9 mouse cellular contexts compared by ENCODE assay signal in genomic region chr6:54591778-54592177, GRCm38 (mm10). TPM values are rescaled to one million over a fixed set of nuclear protein-coding genes. Genes with fewer than 3 reads are reported as not detected.
DNase-seq lines count a peak whose midpoint lies in the region; ATAC-seq and TF ChIP-seq lines count a peak whose summit lies in the region.
"Had no signal": no experiment of that assay in that cellular context is flagged by ENCODE, and none has a peak within 500 bp of the region (broad histone marks: within the 10 kb centered on the region; RNA-seq: fewer than 3 reads in every experiment).

No protein-coding gene starts in this region.

- ATAC-seq in kidney, embryonic 15.5 days (replicated peaks; ENCODE audit: low FRiP score): no peak
- no peak for ATAC-seq in heart, postnatal 0 days (ENCODE audit: insufficient read depth, low read depth)
- no peak for ATAC-seq in liver, postnatal 0 days
- ATAC-seq in stomach, embryonic 14.5 days (ENCODE audit: insufficient number of reproducible peaks, insufficient read depth, low FRiP score, low read depth): no peak

- 0 out of 2 replicates have a peak, but pooled peaks have one; percentile 51 for TF ChIP-seq EP300 in heart, postnatal 0 days (IDR thresholded peaks at IDR 0.05; ENCODE audit: low read depth)
- 0 out of 2 replicates have a peak, but pooled peaks have one; percentile 12 for TF ChIP-seq EP300 in liver, postnatal 0 days (IDR thresholded peaks at IDR 0.05; ENCODE audit: low read depth)

- no peak for DNase-seq in kidney, postnatal 4 days
- DNase-seq in heart, postnatal 0 days (ENCODE audit: low spot score): no peak
- DNase-seq in liver, postnatal 0 days: no peak
- no peak for DNase-seq in right cerebral cortex, postnatal 36 days (ENCODE audit: low spot score in 2 of 2)
- no peak for DNase-seq in urinary bladder, postnatal 4 days (ENCODE audit: low spot score in 2 of 2)
- no peak for DNase-seq in cerebellum, postnatal 25 days
- DNase-seq: right cerebral cortex, adult 18-20 months had no signal

- no peaks in the 10 kb centered on the region for H3K9me3 ChIP-seq in kidney, embryonic 15.5 days (replicated peaks)
- no peaks in the 10 kb centered on the region for H3K9me3 ChIP-seq in heart, postnatal 0 days (replicated peaks; ENCODE audit: control insufficient read depth, low read length)
- H3K9me3 ChIP-seq in liver, postnatal 0 days (ENCODE audit: low read length): no peaks in the 10 kb centered on the region
- no peaks in the 10 kb centered on the region for H3K9me3 ChIP-seq in stomach, embryonic 14.5 days (ENCODE audit: control insufficient read depth, low read depth, low read length)

- no peak overlapping the region for H3K27ac ChIP-seq in kidney, embryonic 15.5 days
- H3K27ac ChIP-seq in heart, postnatal 0 days (ENCODE audit: low read depth): no peak overlapping the region; the same call in 1 of the 2 replicates
- H3K27ac ChIP-seq in liver, postnatal 0 days (ENCODE audit: low read depth): no peak overlapping the region
- no peak overlapping the region for H3K27ac ChIP-seq in stomach, embryonic 14.5 days (ENCODE audit: low read length)

- H3K4me3 ChIP-seq in kidney, embryonic 15.5 days (replicated peaks): peak overlapping the region; percentile 23
- peak overlapping the region; percentile 69 for H3K4me3 ChIP-seq in heart, postnatal 0 days (ENCODE audit: low read depth, low read length)
- no peak overlapping the region for H3K4me3 ChIP-seq in liver, postnatal 0 days (ENCODE audit: low read depth, low read length)
- peak overlapping the region; percentile 17 for H3K4me3 ChIP-seq in stomach, embryonic 14.5 days (ENCODE audit: low read depth, low read length)

- no peaks in the 10 kb centered on the region for H3K27me3 ChIP-seq in kidney, embryonic 15.5 days
- H3K27me3 ChIP-seq in heart, postnatal 0 days (ENCODE audit: control insufficient read depth, insufficient read depth, low read length): no peaks in the 10 kb centered on the region
- H3K27me3 ChIP-seq in liver, postnatal 0 days (ENCODE audit: insufficient read depth, low read length): no peaks in the 10 kb centered on the region
- no peaks in the 10 kb centered on the region for H3K27me3 ChIP-seq in stomach, embryonic 14.5 days (ENCODE audit: control insufficient read depth, insufficient read depth, low read length)

- H3K36me3 ChIP-seq in kidney, embryonic 15.5 days: no peaks in the 10 kb centered on the region
- H3K36me3 ChIP-seq in heart, postnatal 0 days (replicated peaks; ENCODE audit: control insufficient read depth, insufficient read depth, low read length): no peaks in the 10 kb centered on the region
- no peaks in the 10 kb centered on the region for H3K36me3 ChIP-seq in liver, postnatal 0 days (replicated peaks; ENCODE audit: insufficient read depth, low read length)
- H3K36me3 ChIP-seq in stomach, embryonic 14.5 days (ENCODE audit: control insufficient read depth, insufficient read depth, low read length): no peaks in the 10 kb centered on the region

- 35% methylated on average over 6 of the region's 6 CpGs for WGBS in kidney, embryonic 15.5 days
- WGBS in heart, postnatal 0 days: 38% methylated on average over 6 of the region's 6 CpGs
- WGBS in liver, postnatal 0 days (ENCODE audit: insufficient replicate concordance): 55% methylated on average over 6 of the region's 6 CpGs
- WGBS in stomach, embryonic 14.5 days: 37% methylated on average over 6 of the region's 6 CpGs

- peaks cover 42% of the 10 kb centered on the region for H3K4me1 ChIP-seq in kidney, embryonic 15.5 days
- peaks cover 18% of the 10 kb centered on the region for H3K4me1 ChIP-seq in heart, postnatal 0 days (ENCODE audit: control insufficient read depth, insufficient read depth)
- peaks cover 19% of the 10 kb centered on the region for H3K4me1 ChIP-seq in liver, postnatal 0 days (ENCODE audit: insufficient read depth)
- peaks cover 12% of the 10 kb centered on the region for H3K4me1 ChIP-seq in stomach, embryonic 14.5 days (ENCODE audit: control insufficient read depth, insufficient read depth, low read length)

- H3K9ac ChIP-seq in kidney, embryonic 15.5 days: no peak overlapping the region
- no peak overlapping the region for H3K9ac ChIP-seq in heart, postnatal 0 days (replicated peaks; ENCODE audit: low read depth, low read length)
- H3K9ac ChIP-seq in liver, postnatal 0 days (replicated peaks): no peak overlapping the region
- H3K9ac ChIP-seq in stomach, embryonic 14.5 days (replicated peaks; ENCODE audit: low read depth, low read length): peak overlapping the region; percentile 4; the same call in 1 of the 2 replicates

- TF ChIP-seq CTCF in heart, postnatal 0 days (IDR thresholded peaks at IDR 0.05; ENCODE audit: low read depth): 0 out of 2 replicates have a peak, but pooled peaks have one; percentile 0
- no peak for TF ChIP-seq CTCF in liver, postnatal 0 days (IDR thresholded peaks at IDR 0.05; ENCODE audit: low read depth)

- peak overlapping the region; percentile 51 for H3K4me2 ChIP-seq in kidney, embryonic 15.5 days
- H3K4me2 ChIP-seq in heart, postnatal 0 days (ENCODE audit: low read depth, low read length): peak overlapping the region; percentile 87
- H3K4me2 ChIP-seq in liver, postnatal 0 days (ENCODE audit: low read depth, low read length): 0 out of 2 replicates have a peak overlapping the region, but pooled peaks have one; percentile 1
- H3K4me2 ChIP-seq in stomach, embryonic 14.5 days (replicated peaks; ENCODE audit: low read depth, low read length): peak overlapping the region; percentile 45

RNA-seq across cellular contexts. Expression of gene Plekha8, which starts 3.1 kb away (rescaled TPM):
- 8.9 and 9.8 TPM in 2 replicates for polyA plus RNA-seq in kidney, embryonic 15.5 days (2015; fragmentation: Nextera tagmentation; extraction: Ambion mirVana)
- total RNA-seq in heart, postnatal 0 days (2014; rRNA removed; ENCODE audit: low replicate concordance): 6.3 and 10.0 TPM in 2 replicates
- 5.2 and 5.3 TPM in 2 replicates for polyA plus RNA-seq in heart, postnatal 0 days (2015; fragmentation: Nextera tagmentation; extraction: Ambion mirVana)
- polyA plus RNA-seq in liver, postnatal 0 days (2015; fragmentation: Nextera tagmentation; extraction: Ambion mirVana): 4.3 and 4.8 TPM in 2 replicates
- polyA plus RNA-seq in stomach, embryonic 14.5 days (2014; fragmentation: Nextera tagmentation; extraction: Ambion mirVana): 9.8 and 10.2 TPM in 2 replicates

RNA-seq across cellular contexts. Expression of gene Fkbp14, which starts 5.3 kb away (rescaled TPM):
- polyA plus RNA-seq in kidney, embryonic 15.5 days (2015; fragmentation: Nextera tagmentation; extraction: Ambion mirVana): 28.5 and 29.1 TPM in 2 replicates
- total RNA-seq in heart, postnatal 0 days (2014; rRNA removed; ENCODE audit: low replicate concordance): 16.4 and 27.3 TPM in 2 replicates
- polyA plus RNA-seq in heart, postnatal 0 days (2015; fragmentation: Nextera tagmentation; extraction: Ambion mirVana): 11.8 and 14.2 TPM in 2 replicates
- 1.7 and 2.3 TPM in 2 replicates for polyA plus RNA-seq in liver, postnatal 0 days (2015; fragmentation: Nextera tagmentation; extraction: Ambion mirVana)
- polyA plus RNA-seq in stomach, embryonic 14.5 days (2014; fragmentation: Nextera tagmentation; extraction: Ambion mirVana): 33.1 and 36.7 TPM in 2 replicates

RNA-seq across cellular contexts. Expression of gene Scrn1, which starts 25.5 kb away (rescaled TPM):
- 6.2 and 8.6 TPM in 2 replicates for polyA plus RNA-seq in kidney, embryonic 15.5 days (2015; fragmentation: Nextera tagmentation; extraction: Ambion mirVana)
- 8.9 and 14.5 TPM in 2 replicates for total RNA-seq in heart, postnatal 0 days (2014; rRNA removed; ENCODE audit: low replicate concordance)
- polyA plus RNA-seq in heart, postnatal 0 days (2015; fragmentation: Nextera tagmentation; extraction: Ambion mirVana): 7.4 and 8.3 TPM in 2 replicates
- polyA plus RNA-seq in liver, postnatal 0 days (2015; fragmentation: Nextera tagmentation; extraction: Ambion mirVana): 0.32 and 0.35 TPM in 2 replicates
- 12.3 and 14.0 TPM in 2 replicates for polyA plus RNA-seq in stomach, embryonic 14.5 days (2014; fragmentation: Nextera tagmentation; extraction: Ambion mirVana)

Comparison
In these comparisons a context has a peak if more than half of its experiments do, and no peak if none do; other contexts are left out.
1. H3K4me2 ChIP-seq: peak in every context shown above with its lines; median percentile 87 in heart, postnatal 0 days; 51 in kidney, embryonic 15.5 days; 45 in stomach, embryonic 14.5 days; 1 in liver, postnatal 0 days.